Mouse (Mus musculus) bone marrow macrophage, adult 2 months (primary cell): ENCODE data around the gene Cpa5.

Experiments
- CTCF ChIP-seq: IDR thresholded peaks from 2 replicates; pipeline ENCODE4 v1.5.1; 2012; ENCODE audit warnings: low read depth, mild to moderate bottlenecking, low read length, moderate library complexity
- POLR2A ChIP-seq: IDR thresholded peaks from 2 replicates; pipeline ENCODE4 v1.6.1; 2012; ENCODE audit warnings: mild to moderate bottlenecking, low read depth, low read length, borderline replicate concordance

GRCm38 (mm10) chr6:30615741-30616140, 4.9 kb downstream of the Cpa5 start:
- TF ChIP-seq CTCF (no peak), POLR2A (no peak)
